ENCODE assay signal across 8 mouse cellular contexts in genomic region chr3:53201670-53202069, GRCm38 (mm10).
DNase-seq lines count a peak whose midpoint lies in the region; ATAC-seq lines count a peak whose summit lies in the region.

No protein-coding gene starts in this region.

- H3K4me1 ChIP-seq in heart, embryonic 12.5 days (replicated peaks): peaks cover 60% of the 10 kb centered on the region
- peaks cover 18% of the 10 kb centered on the region; the same call in 1 of the 2 replicates for H3K4me1 ChIP-seq in midbrain, embryonic 14.5 days (ENCODE audit: control insufficient read depth, insufficient read depth, low read length)

- no peaks in the 10 kb centered on the region for H3K36me3 ChIP-seq in heart, embryonic 12.5 days
- H3K36me3 ChIP-seq in midbrain, embryonic 14.5 days (ENCODE audit: control insufficient read depth, insufficient read depth, low read length): no peaks in the 10 kb centered on the region

- intact Hi-C loops in heart, postnatal 25 days (cut with DNase I): no loop called here

- no peak overlapping the region for H3K4me3 ChIP-seq in heart, embryonic 12.5 days
- no peak overlapping the region for H3K4me3 ChIP-seq in midbrain, embryonic 14.5 days (replicated peaks; ENCODE audit: low read depth, low read length)

- peak overlapping the region; percentile 73 for H3K27ac ChIP-seq in heart, embryonic 12.5 days (ENCODE audit: poor library complexity, severe bottlenecking)
- H3K27ac ChIP-seq in midbrain, embryonic 14.5 days (replicated peaks; ENCODE audit: low read depth, low read length): no peak overlapping the region

- H3K27me3 ChIP-seq in heart, embryonic 12.5 days (replicated peaks): no peaks in the 10 kb centered on the region
- H3K27me3 ChIP-seq in midbrain, embryonic 14.5 days (ENCODE audit: control insufficient read depth, insufficient read depth, low read length): no peaks in the 10 kb centered on the region

- peak; percentile 50 for ATAC-seq in heart, embryonic 12.5 days (ENCODE audit: insufficient number of reproducible peaks, low FRiP score)
- no peak for ATAC-seq in midbrain, embryonic 14.5 days (ENCODE audit: low FRiP score, low TSS enrichment)
- ATAC-seq in inflammation-experienced regulatory T-cells, adult 6 months: no peak

- 0 out of 2 replicates have a peak overlapping the region, but pooled peaks have one; percentile 4 for H3K4me2 ChIP-seq in heart, embryonic 12.5 days
- no peak overlapping the region for H3K4me2 ChIP-seq in midbrain, embryonic 14.5 days (ENCODE audit: low read length)

- H3K9ac ChIP-seq in heart, embryonic 12.5 days: no peak overlapping the region
- H3K9ac ChIP-seq in midbrain, embryonic 14.5 days (replicated peaks; ENCODE audit: low read length): no peak overlapping the region

- WGBS in heart, embryonic 12.5 days: 45% methylated on average over 10 of the region's 10 CpGs
- WGBS in midbrain, embryonic 14.5 days: 32% methylated on average over 10 of the region's 10 CpGs

- H3K9me3 ChIP-seq in heart, embryonic 12.5 days (replicated peaks): no peaks in the 10 kb centered on the region
- H3K9me3 ChIP-seq in midbrain, embryonic 14.5 days (ENCODE audit: control insufficient read depth, low read length): no peaks in the 10 kb centered on the region

- peak; percentile 55 to 62 for DNase-seq in heart, adult 18-20 months
- no peak for DNase-seq in heart, postnatal 25 days (ENCODE audit: low spot score)
- peak; percentile 62 for DNase-seq in cerebellum, adult 9-11 months
- peak; percentile 49 for DNase-seq in midbrain, embryonic 14.5 days
- DNase-seq in thymus, postnatal 10 days (ENCODE audit: low spot score in 2 of 2): no peak
- DNase-seq in ovary, postnatal 10 days (ENCODE audit: low spot score): no peak

Comparison
In these comparisons a context has a peak if more than half of its experiments do, and no peak if none do; other contexts are left out.
1. DNase-seq: peak in heart, adult 18-20 months (2 of 2), cerebellum, adult 9-11 months (single experiment) and midbrain, embryonic 14.5 days (single experiment); none in heart, postnatal 25 days (single experiment), thymus, postnatal 10 days (0 of 2) and ovary, postnatal 10 days (single experiment).